Mouse (Mus musculus) bone marrow, adult 2 months (tissue): ENCODE data around the gene Nova2.

Source experiments
- CTCF ChIP-seq: fragments of 200-500 bp; IDR thresholded peaks from 2 replicates; pipeline ENCODE4 v1.5.1; 2011; ENCODE audit warnings: low read length, control low read depth; ENCODE audit not compliant: control insufficient read depth, insufficient read depth
- POLR2A ChIP-seq: fragments of 200-500 bp; IDR thresholded peaks from 2 replicates; pipeline ENCODE4 v1.6.1; 2011; ENCODE audit warnings: low read depth, mild to moderate bottlenecking, control low read depth, low read length, borderline replicate concordance; ENCODE audit not compliant: control insufficient read depth

- TF ChIP-seq CTCF (no peak), POLR2A (no peak)
These were observed 81.6 kb downstream of the Nova2 start for GRCm38 (mm10) chr7:19007026-19007977.
